Mouse (Mus musculus): ENCODE data around the gene Ndufs1.

DNA sequence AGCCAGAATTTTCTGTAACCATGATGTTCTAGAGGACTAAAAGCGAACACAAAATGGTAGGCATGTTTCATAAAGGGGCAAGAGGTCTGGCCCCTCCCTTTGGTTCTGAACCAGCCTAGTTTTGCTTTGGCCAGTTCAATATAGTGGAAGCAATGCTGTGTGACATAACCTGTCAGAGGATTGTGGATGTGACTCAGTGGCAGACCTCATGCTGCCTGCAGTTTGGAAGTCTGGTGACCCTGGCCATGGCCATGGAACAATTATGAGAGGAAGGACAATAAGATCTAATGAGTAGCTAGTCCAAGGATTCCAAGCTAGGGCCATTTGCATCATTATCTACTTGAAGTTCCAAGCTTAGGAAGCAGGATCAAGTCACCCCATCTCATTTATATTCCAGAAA, 4.8 kb upstream of the Ndufs1 start:
- TF ChIP-seq POLR2A (IDR thresholded peaks at IDR 0.05; ENCODE audit: extremely low read depth, insufficient read depth, low read length) (no peak), CTCF (IDR thresholded peaks at IDR 0.05; ENCODE audit: extremely low read depth, insufficient read depth, low read length) (no peak)
